Mouse (Mus musculus) liver, embryonic 13.5 days (tissue): Measurements from ENCODE around the gene Smarcc2. TPM values are rescaled to one million over a fixed set of nuclear protein-coding genes. Genes with fewer than 3 reads are reported as not detected.

ENCODE experiments used
- ATAC-seq: fragments of 200-750 bp; cut with Nextera tagmentation; 2 replicates; pipeline ENCODE4 v1.8.0; 2017; ENCODE audit warnings: low read depth, mild to moderate bottlenecking, moderate number of reproducible peaks, moderate library complexity
- DNase-seq: peaks from one replicate; pipeline ENCODE4 v3.0.0; 2022
- H3K27ac ChIP-seq: fragments of 300-500 bp; sonication (generic); 2 replicates; pipeline ENCODE4 v1.5.1; 2015; ENCODE audit warnings: moderate library complexity, mild to moderate bottlenecking, inconsistent platforms
- H3K27me3 ChIP-seq: fragments of 300-500 bp; sonication (generic); 2 replicates; pipeline ENCODE4 v1.6.1; 2015; ENCODE audit warnings: mild to moderate bottlenecking, inconsistent platforms
- H3K36me3 ChIP-seq: fragments of 300-500 bp; sonication (generic); 2 replicates; pipeline ENCODE4 v1.6.1; 2015; ENCODE audit warnings: mild to moderate bottlenecking, inconsistent platforms
- H3K4me1 ChIP-seq: fragments of 300-500 bp; sonication (generic); replicated peaks from 2 replicates; pipeline ENCODE4 v1.6.1; 2015; ENCODE audit warnings: inconsistent platforms
- H3K4me2 ChIP-seq: fragments of 300-500 bp; sonication (generic); 2 replicates; pipeline ENCODE4 v1.6.1; 2015; ENCODE audit warnings: inconsistent platforms, mild to moderate bottlenecking, moderate library complexity
- H3K4me3 ChIP-seq: fragments of 300-500 bp; sonication (generic); replicated peaks from 2 replicates; pipeline ENCODE4 v1.5.1; 2015; ENCODE audit warnings: mild to moderate bottlenecking, inconsistent platforms
- H3K9ac ChIP-seq: fragments of 300-500 bp; sonication (generic); 2 replicates; pipeline ENCODE4 v1.6.1; 2015; ENCODE audit warnings: mild to moderate bottlenecking, inconsistent platforms
- H3K9me3 ChIP-seq: fragments of 300-500 bp; sonication (generic); replicated peaks from 2 replicates; pipeline ENCODE4 v1.6.1; 2016; ENCODE audit warnings: inconsistent platforms
- WGBS: fragments of 180-500 bp; shearing (Covaris S2); methylation state at CpG from one replicate; pipeline ENCODE4 v1.1.7; 2015; ENCODE audit not compliant: insufficient replicate concordance; 5-methylcytosine and 5-hydroxymethylcytosine counted together
- microRNA-seq: library from miRNA; unstranded; fragments of <30 nt; microRNA quantifications from one replicate; pipeline ENCODE4, GENCODE M21; 2016
- polyA plus RNA-seq: library from polyadenylated mRNA; unstranded; fragments of >200 nt; fragmentation: Nextera tagmentation; extraction: Ambion mirVana; gene quantifications from 2 replicates; pipeline ENCODE4 v1.2.1, GENCODE M21; 2015

Smarcc2 gene
- polyA plus RNA-seq, 1 experiment from 2014 or later: 18.5 TPM

DNA sequence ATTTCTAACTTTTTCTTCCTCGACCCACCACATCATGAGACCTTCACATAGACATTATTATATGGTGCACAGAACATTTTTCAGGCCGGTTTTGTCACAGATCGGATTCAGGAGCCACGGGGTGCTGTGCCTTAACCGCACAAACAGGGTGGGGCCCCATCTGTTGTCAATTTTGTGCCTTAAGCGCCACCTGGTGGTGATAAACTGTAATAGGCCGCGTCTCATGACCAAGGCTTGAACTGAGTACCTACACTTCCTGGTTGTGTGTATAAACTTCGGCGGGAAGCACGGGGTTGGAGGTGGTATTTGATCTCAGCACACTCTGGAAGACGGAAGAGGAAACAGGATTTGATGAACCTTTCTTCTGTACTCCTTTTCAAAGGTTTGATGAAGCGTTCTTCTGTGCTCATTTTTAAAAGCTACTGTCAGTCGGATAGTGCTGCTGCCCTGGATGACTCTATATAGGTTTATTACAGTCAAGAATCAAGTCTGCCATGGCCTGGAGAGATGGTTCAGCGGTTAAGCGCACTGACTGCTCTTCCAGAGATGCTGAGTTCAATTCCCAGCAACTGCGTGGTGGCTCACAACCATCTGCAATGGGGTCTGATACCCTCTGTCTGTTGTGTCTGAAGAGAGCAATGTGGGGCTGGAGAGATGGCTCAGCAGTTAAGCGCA is 77.4 kb downstream of the Smarcc2 start:
- Histone ChIP-seq H3K27ac (peak overlapping the region; percentile 58), H3K9ac (peak overlapping the region; percentile 56), H3K36me3 (no peaks in the 10 kb centered on the region; the same call in 1 of the 2 replicates), H3K4me2 (peak overlapping the region; percentile 52), H3K27me3 (no peaks in the 10 kb centered on the region; the same call in 1 of the 2 replicates), H3K4me3 (peak overlapping the region; percentile 34), H3K9me3 (no peaks in the 10 kb centered on the region), H3K4me1 (peaks cover 21% of the 10 kb centered on the region)
- WGBS: 13% methylated on average over 18 of the region's 18 CpGs
- peak; percentile 86 for DNase-seq
- peak; percentile 98 for ATAC-seq

DNA sequence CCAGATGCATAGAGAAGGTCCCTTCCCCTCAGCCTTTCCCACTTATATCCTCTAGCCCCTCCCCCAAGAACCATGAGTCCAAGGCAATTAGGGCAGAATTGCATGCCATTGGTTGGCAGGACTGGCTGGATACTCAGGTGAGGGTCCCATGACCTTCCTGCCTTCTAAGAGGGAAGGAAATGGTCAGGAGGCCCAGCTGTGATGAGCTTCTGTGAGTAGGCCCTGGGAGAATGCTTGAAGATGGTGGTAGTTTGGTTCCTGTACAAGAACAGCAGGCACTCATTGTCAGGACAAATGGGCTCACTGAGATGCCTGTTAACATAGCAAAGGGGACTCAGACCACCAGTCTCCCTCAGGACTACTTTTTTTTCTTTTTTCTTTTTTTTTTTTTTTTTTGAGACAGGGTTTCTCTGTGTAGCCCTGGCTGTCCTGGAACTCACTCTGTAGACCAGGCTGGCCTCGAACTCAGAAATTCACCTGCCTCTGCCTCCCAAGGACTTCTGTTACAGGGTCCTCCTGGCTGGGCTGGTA is 79.4 kb downstream of the Smarcc2 start:
- no peak overlapping the region for H3K4me2 ChIP-seq
- H3K4me3 ChIP-seq: no peak overlapping the region
- no peaks in the 10 kb centered on the region for H3K9me3 ChIP-seq
- DNase-seq (no peak), ATAC-seq (no peak)
- peaks cover 22% of the 10 kb centered on the region for H3K4me1 ChIP-seq
- peaks cover 13% of the 10 kb centered on the region for H3K36me3 ChIP-seq
- no peak overlapping the region for H3K9ac ChIP-seq
- H3K27me3 ChIP-seq: no peaks in the 10 kb centered on the region; the same call in 1 of the 2 replicates
- no peak overlapping the region for H3K27ac ChIP-seq
- 69% methylated on average over 1 of the region's 1 CpGs for WGBS

Small RNAs within 50 kb of the gene (microRNA-seq; reads per million reads assigned to microRNA genes)
- not detected for gene Mir6916
- 1.8 reads per million for gene Mir8105

Other genes starting within 250 kb of the Smarcc2 start
- 24.1 and 24.7 TPM in 2 replicates for gene Spryd4, start 247.4 kb upstream of the Smarcc2 start, polyA plus RNA-seq
- gene Mip, start 233.4 kb upstream of the Smarcc2 start, polyA plus RNA-seq: 0.09 TPM in 1 of 2 replicates, not detected in the other
- gene Timeless, start 227.2 kb upstream of the Smarcc2 start, polyA plus RNA-seq: 34.8 and 37.4 TPM in 2 replicates
- gene Apon, start 205.2 kb upstream of the Smarcc2 start, polyA plus RNA-seq: 0.31 and 0.49 TPM in 2 replicates
- gene Apof, start 190.6 kb upstream of the Smarcc2 start, polyA plus RNA-seq: 46.0 and 46.6 TPM in 2 replicates
- 5.7 and 6.3 TPM in 2 replicates for gene Stat2, start 188.7 kb upstream of the Smarcc2 start, polyA plus RNA-seq
- 0.10 TPM in 1 of 2 replicates, not detected in the other for gene Il23a, start 160.5 kb upstream of the Smarcc2 start, polyA plus RNA-seq
- 11.8 and 14.4 TPM in 2 replicates for gene Pan2, start 155.9 kb upstream of the Smarcc2 start, polyA plus RNA-seq
- gene Cnpy2, start 136.8 kb upstream of the Smarcc2 start, polyA plus RNA-seq: 99.7 and 105 TPM in 2 replicates
- 149 and 170 TPM in 2 replicates for gene Cs, start 121.5 kb upstream of the Smarcc2 start, polyA plus RNA-seq
- gene Coq10a, start 90.3 kb upstream of the Smarcc2 start, polyA plus RNA-seq: 4.6 and 4.8 TPM in 2 replicates
- gene Ankrd52, start 82.1 kb upstream of the Smarcc2 start, polyA plus RNA-seq: 5.0 and 5.1 TPM in 2 replicates
- gene Slc39a5, start 58.0 kb upstream of the Smarcc2 start, polyA plus RNA-seq: 30.5 and 32.8 TPM in 2 replicates
- 57.3 and 64.4 TPM in 2 replicates for gene Nabp2, start 47.8 kb upstream of the Smarcc2 start, polyA plus RNA-seq
- 9.0 and 10.7 TPM in 2 replicates for gene Rnf41, start 47.6 kb upstream of the Smarcc2 start, polyA plus RNA-seq
- 498 and 524 TPM in 2 replicates for gene Myl6, start 34.9 kb downstream of the Smarcc2 start, polyA plus RNA-seq
- 1.2 and 1.3 TPM in 2 replicates for gene Myl6b, start 39.4 kb downstream of the Smarcc2 start, polyA plus RNA-seq
- gene Esyt1, start 66.6 kb downstream of the Smarcc2 start, polyA plus RNA-seq: 9.9 and 10.6 TPM in 2 replicates
- 6.2 and 7.1 TPM in 2 replicates for gene Zc3h10, start 88.5 kb downstream of the Smarcc2 start, polyA plus RNA-seq
- gene Rpl41, start 90.1 kb downstream of the Smarcc2 start, polyA plus RNA-seq: 2,776 and 3,150 TPM in 2 replicates
- gene Pa2g4, start 106.7 kb downstream of the Smarcc2 start, polyA plus RNA-seq: 207 and 228 TPM in 2 replicates
- 1.2 and 1.9 TPM in 2 replicates for gene Erbb3, start 130.4 kb downstream of the Smarcc2 start, polyA plus RNA-seq
- 486 and 551 TPM in 2 replicates for gene Rps26, start 167.5 kb downstream of the Smarcc2 start, polyA plus RNA-seq
- 0.12 and 0.21 TPM in 2 replicates for gene Ikzf4, start 186.7 kb downstream of the Smarcc2 start, polyA plus RNA-seq
- 10.7 and 13.9 TPM in 2 replicates for gene Suox, start 214.8 kb downstream of the Smarcc2 start, polyA plus RNA-seq
- gene Rab5b, start 237.0 kb downstream of the Smarcc2 start, polyA plus RNA-seq: 24.5 and 31.4 TPM in 2 replicates
- gene Pmel, start 244.9 kb downstream of the Smarcc2 start, polyA plus RNA-seq: 0.30 and 0.52 TPM in 2 replicates
- 61.1 and 71.9 TPM in 2 replicates for gene Cdk2, start 245.8 kb downstream of the Smarcc2 start, polyA plus RNA-seq